Mouse (Mus musculus) mature B cell (primary cell): ENCODE results near the gene Adamtsl2.

ENCODE experiments used
- in situ Hi-C: fragments of 300-500 bp; cut with MboI; formaldehyde crosslinking; loops from 2 replicates; pipeline ENCODE4 v1.14.3; 2019

Adamtsl2 gene

GRCm38 (mm10) chr2:27079152-27079584, at the start of gene Adamtsl2:
Gene Adamtsl2 (plus strand): TSS chr2:27079379.
- in situ Hi-C loops: loop anchor here (10.0 kb wide), 1 partner anchor 156 kb away; no protein-coding TSS in a partner anchor

GRCm38 (mm10) chr2:27032361-27032760, 46.8 kb upstream of the Adamtsl2 start:
- in situ Hi-C loops: loop anchor here (10.0 kb wide), 1 partner anchor 98 kb away; the partner anchor contains the start of genes Stkld1 and Surf4

- in situ Hi-C loops: loop anchor here (10.0 kb wide), 1 partner anchor 101 kb away; the partner anchor contains the start of genes Stkld1 and Surf4
Observed at GRCm38 (mm10) chr2:27036003-27036402, 43.2 kb upstream of the Adamtsl2 start.

GRCm38 (mm10) chr2:27037008-27037407, 42.2 kb upstream of the Adamtsl2 start:
- in situ Hi-C loops: loop anchor here (10.0 kb wide), 1 partner anchor 102 kb away; the partner anchor contains the start of genes Stkld1 and Surf4

- in situ Hi-C loops: loop anchor here (10.0 kb wide), 1 partner anchor 104 kb away; the partner anchor contains the start of genes Stkld1 and Surf4
Observed at GRCm38 (mm10) chr2:27038596-27038995, 40.6 kb upstream of the Adamtsl2 start.

- in situ Hi-C loops: loop anchor here (10.0 kb wide), 1 partner anchor 104 kb away; the partner anchor contains the start of genes Stkld1 and Surf4
Observed at GRCm38 (mm10) chr2:27039286-27039685, 39.9 kb upstream of the Adamtsl2 start.

GRCm38 (mm10) chr2:27042131-27042844, 36.9 kb upstream of the Adamtsl2 start:
- in situ Hi-C loops: loop anchor here (10.0 kb wide), 1 partner anchor 193 kb away; no protein-coding TSS in a partner anchor

- in situ Hi-C loops: loop anchor here (10.0 kb wide), 1 partner anchor 191 kb away; no protein-coding TSS in a partner anchor
Observed at GRCm38 (mm10) chr2:27043461-27043860, 35.7 kb upstream of the Adamtsl2 start.

GRCm38 (mm10) chr2:27044166-27044565, 35.0 kb upstream of the Adamtsl2 start:
- in situ Hi-C loops: loop anchor here (10.0 kb wide), 1 partner anchor 191 kb away; no protein-coding TSS in a partner anchor

- in situ Hi-C loops: loop anchor here (10.0 kb wide), 1 partner anchor 190 kb away; no protein-coding TSS in a partner anchor
Observed at GRCm38 (mm10) chr2:27044641-27045040, 34.5 kb upstream of the Adamtsl2 start.

GRCm38 (mm10) chr2:27045979-27046770, 33.0 kb upstream of the Adamtsl2 start:
- in situ Hi-C loops: loop anchor here (10.0 kb wide), 1 partner anchor 189 kb away; no protein-coding TSS in a partner anchor

GRCm38 (mm10) chr2:27049408-27049807, 29.8 kb upstream of the Adamtsl2 start:
- in situ Hi-C loops: loop anchor here (10.0 kb wide), 1 partner anchor 185 kb away; no protein-coding TSS in a partner anchor

- in situ Hi-C loops: no loop called here
Observed at GRCm38 (mm10) chr2:27058251-27058650, 20.9 kb upstream of the Adamtsl2 start.

GRCm38 (mm10) chr2:27058751-27059150, 20.4 kb upstream of the Adamtsl2 start:
- in situ Hi-C loops: no loop called here

- in situ Hi-C loops: no loop called here
Observed at GRCm38 (mm10) chr2:27059187-27059586, 20.0 kb upstream of the Adamtsl2 start.

- in situ Hi-C loops: no loop called here
Observed at GRCm38 (mm10) chr2:27067124-27067523, 12.1 kb upstream of the Adamtsl2 start.

GRCm38 (mm10) chr2:27067996-27068395, 11.2 kb upstream of the Adamtsl2 start:
- in situ Hi-C loops: no loop called here

GRCm38 (mm10) chr2:27069646-27070045, 9.5 kb upstream of the Adamtsl2 start:
- in situ Hi-C loops: loop anchor here (10.0 kb wide), 1 partner anchor 165 kb away; no protein-coding TSS in a partner anchor

- in situ Hi-C loops: loop anchor here (10.0 kb wide), 1 partner anchor 164 kb away; no protein-coding TSS in a partner anchor
Observed at GRCm38 (mm10) chr2:27070247-27070813, 8.8 kb upstream of the Adamtsl2 start.

GRCm38 (mm10) chr2:27071137-27071536, 8.0 kb upstream of the Adamtsl2 start:
- in situ Hi-C loops: loop anchor here (10.0 kb wide), 1 partner anchor 164 kb away; no protein-coding TSS in a partner anchor

GRCm38 (mm10) chr2:27071978-27072377, 7.2 kb upstream of the Adamtsl2 start, which contains the start of gene Mymk:
Gene Mymk (minus strand): TSS chr2:27072179.
- in situ Hi-C loops: loop anchor here (10.0 kb wide), 1 partner anchor 163 kb away; no protein-coding TSS in a partner anchor
